Mouse (Mus musculus) neural tube, embryonic 12.5 days (tissue): ENCODE results near the gene Filip1l. TPM values are rescaled to one million over a fixed set of nuclear protein-coding genes. Genes with fewer than 3 reads are reported as not detected.

ENCODE experiments used
- ATAC-seq: fragments of 200-750 bp; cut with Nextera tagmentation; 2 replicates; pipeline ENCODE4 v1.8.0; 2017; ENCODE audit warnings: low read depth, mild to moderate bottlenecking, moderate TSS enrichment, moderate library complexity; ENCODE audit not compliant: low FRiP score
- H3K27ac ChIP-seq: fragments of 300-500 bp; sonication (generic); 2 replicates; pipeline ENCODE4 v1.5.1; 2016
- H3K27me3 ChIP-seq: fragments of 300-500 bp; sonication (generic); replicated peaks from 2 replicates; pipeline ENCODE4 v1.6.1; 2016; ENCODE audit warnings: mild to moderate bottlenecking
- H3K36me3 ChIP-seq: fragments of 300-500 bp; sonication (generic); 2 replicates; pipeline ENCODE4 v1.6.1; 2016; ENCODE audit warnings: mild to moderate bottlenecking
- H3K4me1 ChIP-seq: fragments of 300-500 bp; sonication (generic); 2 replicates; pipeline ENCODE4 v1.6.1; 2016
- H3K4me2 ChIP-seq: fragments of 300-500 bp; sonication (generic); replicated peaks from 2 replicates; pipeline ENCODE4 v1.6.1; 2016; ENCODE audit warnings: mild to moderate bottlenecking
- H3K4me3 ChIP-seq: fragments of 300-500 bp; sonication (generic); 2 replicates; pipeline ENCODE4 v1.5.1; 2016
- H3K9ac ChIP-seq: fragments of 300-500 bp; sonication (generic); 2 replicates; pipeline ENCODE4 v1.6.1; 2016; ENCODE audit warnings: mild to moderate bottlenecking
- H3K9me3 ChIP-seq: fragments of 300-500 bp; sonication (generic); 2 replicates; pipeline ENCODE4 v1.6.1; 2016; ENCODE audit warnings: mild to moderate bottlenecking
- whole genome bisulfite sequencing: fragments of 180-500 bp; shearing (Covaris S2); methylation state at CpG from one replicate; pipeline ENCODE4 v1.1.7; 2016; 5-methylcytosine and 5-hydroxymethylcytosine counted together
- polyA plus RNA-seq: library from polyadenylated mRNA; unstranded; fragments of >200 nt; fragmentation: Nextera tagmentation; extraction: Ambion mirVana; gene quantifications from 2 replicates; pipeline ENCODE4 v1.2.1, GENCODE M21; 2016

The Filip1l gene
- polyA plus RNA-seq, 1 experiment from 2014 or later = 8.5 TPM

DNA sequence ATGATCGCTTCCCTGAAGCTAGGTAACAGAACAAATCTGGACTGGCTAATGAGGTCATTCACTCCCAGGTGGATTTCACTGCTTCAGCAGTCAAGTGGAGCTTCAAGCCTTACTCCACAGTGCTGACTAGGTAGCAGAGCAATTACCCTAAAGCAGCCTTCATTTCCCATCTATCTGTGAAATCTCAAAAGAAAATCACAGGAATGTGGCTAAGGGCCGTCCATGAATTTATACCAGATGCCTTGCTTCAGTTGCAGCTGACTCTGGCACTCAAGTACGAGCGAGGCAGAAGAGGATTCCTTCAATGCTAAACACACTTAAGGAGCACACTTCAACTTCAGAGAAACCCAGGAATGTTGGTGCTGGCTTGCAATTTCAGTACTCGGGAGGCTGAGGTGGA lies 50.9 kb downstream of the Filip1l start:
- no peaks in the 10 kb centered on the region for H3K27me3 ChIP-seq
- H3K4me3 ChIP-seq = no peak overlapping the region
- no peak overlapping the region for H3K27ac ChIP-seq
- no peak overlapping the region for H3K4me2 ChIP-seq
- no peak for ATAC-seq
- no peak overlapping the region for H3K9ac ChIP-seq
- H3K9me3 ChIP-seq = no peaks in the 10 kb centered on the region
- H3K4me1 ChIP-seq = no peaks in the 10 kb centered on the region
- 77% methylated on average over 5 of the region's 5 CpGs for WGBS
- no peaks in the 10 kb centered on the region for H3K36me3 ChIP-seq

DNA sequence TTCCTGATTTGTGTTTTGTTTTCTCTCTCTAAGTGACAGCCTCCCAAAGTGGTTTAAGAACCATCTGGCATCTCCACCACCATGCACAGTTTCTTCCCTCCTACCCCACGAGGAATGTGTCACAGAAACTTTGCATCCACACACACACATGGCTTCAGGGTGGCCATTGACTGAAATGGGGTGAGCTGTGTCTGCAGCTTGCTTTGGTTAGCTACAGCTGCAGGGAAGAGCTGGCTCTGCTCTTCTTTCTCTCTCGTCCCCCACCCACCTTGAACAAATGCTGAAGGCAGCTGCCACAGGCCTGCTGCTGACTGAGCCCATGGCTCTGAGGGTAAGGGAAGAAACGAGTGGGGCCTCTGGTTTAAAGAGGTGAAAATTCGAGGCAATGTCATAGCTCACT lies 59.9 kb downstream of the Filip1l start:
- H3K27me3 ChIP-seq = no peaks in the 10 kb centered on the region
- 47% methylated on average over 4 of the region's 4 CpGs for whole genome bisulfite sequencing
- H3K9me3 ChIP-seq = no peaks in the 10 kb centered on the region
- H3K4me1 ChIP-seq = no peaks in the 10 kb centered on the region
- H3K27ac ChIP-seq = no peak overlapping the region
- no peak overlapping the region for H3K9ac ChIP-seq
- no peak overlapping the region for H3K4me3 ChIP-seq
- no peak for ATAC-seq
- H3K4me2 ChIP-seq = no peak overlapping the region
- no peaks in the 10 kb centered on the region for H3K36me3 ChIP-seq

DNA sequence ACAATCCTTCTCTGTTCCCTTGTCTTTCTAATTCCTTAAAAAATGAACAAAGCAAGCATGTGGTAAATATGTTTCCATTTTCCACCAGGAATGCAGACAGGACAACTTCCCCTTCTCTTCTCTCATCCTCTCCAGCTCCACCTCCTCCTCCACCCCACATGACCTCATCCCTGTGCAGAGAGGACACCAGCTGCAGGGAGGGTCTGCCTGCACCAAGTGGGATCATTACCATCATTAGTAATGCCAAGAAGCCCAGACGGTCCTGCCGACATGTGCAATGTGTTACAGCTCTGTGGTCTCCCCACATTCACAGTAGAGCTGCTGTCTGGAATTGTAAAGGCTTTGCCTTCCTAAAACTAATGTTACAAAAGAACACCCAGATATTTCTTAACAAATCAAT lies 63.2 kb downstream of the Filip1l start:
- no peaks in the 10 kb centered on the region for H3K36me3 ChIP-seq
- no peak overlapping the region for H3K9ac ChIP-seq
- no peak overlapping the region for H3K4me3 ChIP-seq
- no peak overlapping the region for H3K27ac ChIP-seq
- no peaks in the 10 kb centered on the region for H3K9me3 ChIP-seq
- H3K4me2 ChIP-seq = no peak overlapping the region
- no peaks in the 10 kb centered on the region for H3K4me1 ChIP-seq
- 55% methylated on average over 2 of the region's 2 CpGs for WGBS
- ATAC-seq = 0 out of 2 replicates have a peak, but pooled peaks have one; percentile 48
- no peaks in the 10 kb centered on the region for H3K27me3 ChIP-seq

DNA sequence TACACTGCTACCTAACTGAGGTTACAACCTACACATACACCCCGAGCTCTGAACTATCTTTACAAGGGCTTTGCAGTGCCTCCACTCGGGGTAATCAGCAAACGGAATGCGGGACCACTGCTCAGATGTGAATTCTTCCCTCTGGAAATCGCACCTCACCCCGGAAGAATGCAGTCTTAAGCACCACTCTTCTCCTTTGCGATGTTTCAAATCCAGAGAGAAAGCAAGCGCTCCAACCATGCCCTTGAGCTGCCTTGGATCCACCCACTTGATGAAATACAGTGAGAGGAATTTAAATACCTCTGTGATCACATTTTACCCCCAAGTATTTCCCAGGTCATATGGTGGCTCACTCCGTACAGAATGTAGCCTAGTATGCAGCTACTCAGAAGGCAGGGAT lies 64.1 kb downstream of the Filip1l start:
- WGBS = 90% methylated on average over 9 of the region's 9 CpGs
- H3K9ac ChIP-seq = no peak overlapping the region
- no peaks in the 10 kb centered on the region for H3K9me3 ChIP-seq

DNA sequence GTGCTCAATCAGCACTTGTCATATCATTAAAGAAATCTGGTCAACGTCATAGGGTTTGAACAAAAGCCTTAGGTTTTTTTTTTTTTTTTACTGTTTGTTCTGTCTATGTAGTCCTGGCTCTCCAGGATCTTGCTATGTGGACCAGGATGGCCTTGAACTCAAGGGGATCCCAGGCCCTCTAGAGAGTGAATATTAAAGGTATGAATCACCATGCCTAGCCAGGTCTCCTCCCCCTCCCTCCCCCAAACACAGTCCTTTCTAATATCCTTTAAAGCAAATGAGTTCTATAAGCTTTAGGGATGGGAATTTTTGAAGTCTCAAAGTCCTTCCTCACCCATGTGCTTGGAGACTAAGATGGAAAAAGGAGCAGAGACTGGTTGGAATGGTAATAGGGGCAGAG lies 65.1 kb downstream of the Filip1l start:
- no peak overlapping the region for H3K4me3 ChIP-seq
- H3K9me3 ChIP-seq = no peaks in the 10 kb centered on the region
- H3K36me3 ChIP-seq = no peaks in the 10 kb centered on the region
- no peak overlapping the region for H3K9ac ChIP-seq
- no peak overlapping the region for H3K27ac ChIP-seq
- ATAC-seq = no peak
- H3K27me3 ChIP-seq = no peaks in the 10 kb centered on the region
- H3K4me1 ChIP-seq = peaks cover 13% of the 10 kb centered on the region
- no peak overlapping the region for H3K4me2 ChIP-seq
- 84% methylated on average over 1 of the region's 1 CpGs for WGBS

More for the DNA sequence above, 64.1 kb downstream of the Filip1l start:
- Histone ChIP-seq H3K4me1 (peaks cover 8% of the 10 kb centered on the region), H3K27ac (no peak overlapping the region), H3K36me3 (no peaks in the 10 kb centered on the region), H3K4me3 (no peak overlapping the region), H3K4me2 (no peak overlapping the region), H3K27me3 (no peaks in the 10 kb centered on the region)
- ATAC-seq = no peak

DNA sequence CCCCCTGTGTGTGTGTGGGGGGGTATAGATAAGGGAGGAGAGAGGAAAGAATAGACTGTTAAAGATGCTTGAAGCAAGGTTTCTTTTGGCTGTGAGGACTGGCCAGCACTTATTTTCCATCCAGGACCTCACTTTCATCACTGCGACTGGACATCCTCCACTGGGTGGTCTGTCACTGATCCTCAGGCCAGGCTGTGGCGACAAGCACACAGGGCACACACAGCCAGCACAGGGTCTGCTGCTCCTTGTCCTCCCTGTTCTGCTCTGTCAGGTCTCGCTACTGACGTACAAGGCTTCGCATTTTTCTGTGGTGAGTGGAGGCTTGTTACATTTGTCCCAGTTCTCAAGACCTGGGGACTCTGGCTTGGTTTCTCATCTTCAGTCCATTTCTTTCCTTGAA lies 66.4 kb downstream of the Filip1l start:
- H3K36me3 ChIP-seq = no peaks in the 10 kb centered on the region

DNA sequence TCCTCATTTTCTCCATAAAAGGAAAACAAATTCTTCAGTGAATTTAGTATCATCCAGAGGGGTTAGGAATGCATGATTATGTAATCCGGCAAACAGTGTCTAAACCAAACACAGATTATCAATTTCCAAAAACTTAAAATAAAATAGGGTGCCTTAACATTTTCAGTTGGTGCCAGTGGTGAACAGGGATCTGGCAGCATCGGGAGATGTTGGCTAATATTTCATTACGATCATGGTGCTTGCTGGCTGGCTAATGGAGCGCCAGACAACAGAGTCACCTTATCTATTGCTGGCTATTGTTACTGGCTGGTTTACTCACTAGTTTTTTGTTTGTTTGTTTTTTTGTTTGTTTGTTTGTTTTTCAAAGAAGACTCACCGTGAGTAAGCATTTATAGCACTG lies 67.0 kb downstream of the Filip1l start:
- WGBS = 90% methylated on average over 5 of the region's 5 CpGs
- H3K9ac ChIP-seq = no peak overlapping the region

More for the DNA sequence above, 66.4 kb downstream of the Filip1l start:
- Histone ChIP-seq H3K27ac (no peak overlapping the region), H3K4me2 (no peak overlapping the region), H3K27me3 (no peaks in the 10 kb centered on the region), H3K9me3 (no peaks in the 10 kb centered on the region), H3K9ac (no peak overlapping the region), H3K4me3 (no peak overlapping the region), H3K4me1 (peaks cover 19% of the 10 kb centered on the region)
- ATAC-seq = no peak
- 79% methylated on average over 5 of the region's 5 CpGs for WGBS

DNA sequence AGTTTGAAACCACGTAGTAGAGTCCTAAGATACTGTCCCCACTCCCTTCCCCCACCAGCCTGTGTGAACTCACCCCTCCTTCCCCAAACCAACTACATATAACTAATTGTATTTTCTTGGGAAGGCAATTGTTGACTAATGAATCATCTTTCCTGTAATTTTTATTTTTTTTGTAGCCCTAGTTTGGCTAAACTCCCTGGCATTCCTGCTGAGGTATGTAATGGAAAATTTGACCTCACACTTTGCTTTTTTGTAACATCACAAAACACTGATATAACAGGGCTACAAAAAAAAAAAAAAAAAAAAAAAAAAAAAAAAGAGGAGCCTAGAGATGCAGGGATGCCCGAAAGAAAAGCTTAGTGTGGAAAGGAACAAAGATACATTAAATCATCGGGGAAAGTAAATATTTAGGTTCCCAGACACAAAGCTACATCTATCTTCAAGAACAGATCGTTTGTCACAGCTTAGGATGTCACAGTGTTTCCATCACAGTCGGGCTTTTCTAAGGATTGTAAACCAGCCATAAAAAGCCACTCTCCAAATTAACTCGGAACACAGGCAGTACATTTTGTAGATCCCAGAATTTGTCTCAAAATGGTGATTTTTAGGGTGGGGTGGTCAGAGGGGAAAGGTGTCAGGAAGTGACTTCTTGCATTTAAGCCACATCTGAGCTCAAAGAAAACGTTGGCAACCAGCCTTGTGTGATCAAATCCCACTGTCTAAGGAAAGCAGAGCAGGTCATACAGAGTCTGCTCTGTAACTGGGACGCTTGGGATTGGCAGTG lies 68.1 kb downstream of the Filip1l start:
- no peak overlapping the region for H3K4me3 ChIP-seq
- no peaks in the 10 kb centered on the region for H3K36me3 ChIP-seq
- H3K9me3 ChIP-seq = no peaks in the 10 kb centered on the region
- H3K4me2 ChIP-seq = no peak overlapping the region
- H3K9ac ChIP-seq = no peak overlapping the region
- 35% methylated on average over 8 of the region's 8 CpGs for WGBS
- H3K27me3 ChIP-seq = no peaks in the 10 kb centered on the region
- peaks cover 19% of the 10 kb centered on the region for H3K4me1 ChIP-seq
- no peak for ATAC-seq
- no peak overlapping the region for H3K27ac ChIP-seq

More for the DNA sequence above, 67.0 kb downstream of the Filip1l start:
- H3K4me3 ChIP-seq = no peak overlapping the region
- no peaks in the 10 kb centered on the region for H3K36me3 ChIP-seq
- H3K9me3 ChIP-seq = no peaks in the 10 kb centered on the region
- no peak for ATAC-seq
- no peak overlapping the region for H3K4me2 ChIP-seq
- H3K27ac ChIP-seq = no peak overlapping the region
- H3K27me3 ChIP-seq = no peaks in the 10 kb centered on the region
- peaks cover 19% of the 10 kb centered on the region for H3K4me1 ChIP-seq

DNA sequence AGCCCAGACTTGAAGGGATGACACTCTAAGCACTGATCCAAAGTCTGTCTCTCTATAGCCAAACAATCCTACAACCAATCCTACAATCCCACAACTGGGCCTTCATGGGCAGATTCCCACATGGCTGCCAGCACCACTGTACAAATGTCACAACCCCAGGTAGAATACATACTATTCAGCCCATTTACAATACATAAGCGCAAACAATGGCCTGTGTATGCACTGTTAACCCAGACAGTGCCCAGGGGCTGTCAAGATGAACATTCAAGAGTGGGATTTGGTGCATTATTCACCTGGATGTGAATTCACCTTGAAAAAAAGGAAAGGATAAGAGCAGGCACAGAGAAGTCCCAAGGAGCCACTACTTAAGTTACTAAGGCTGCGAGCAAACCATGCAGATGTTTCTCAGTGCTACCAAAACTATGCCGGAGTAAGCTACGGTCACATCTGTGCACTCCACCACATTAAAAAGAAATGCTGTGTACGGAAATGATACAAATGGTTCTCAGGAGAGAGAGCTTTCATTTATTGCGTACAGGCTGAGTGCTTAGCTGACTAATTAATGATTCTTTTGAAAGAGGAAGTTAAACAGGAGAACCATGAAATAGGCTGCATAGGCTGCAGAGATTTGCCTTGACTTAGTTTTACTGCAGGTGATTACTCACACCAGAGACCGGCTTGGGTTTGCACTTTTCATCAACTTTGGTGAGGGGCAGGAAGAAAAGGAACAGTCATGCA lies 69.0 kb downstream of the Filip1l start:
- no peaks in the 10 kb centered on the region for H3K9me3 ChIP-seq
- 62% methylated on average over 7 of the region's 7 CpGs for WGBS
- no peak overlapping the region for H3K9ac ChIP-seq
- no peak overlapping the region for H3K4me2 ChIP-seq
- no peaks in the 10 kb centered on the region for H3K27me3 ChIP-seq
- H3K27ac ChIP-seq = no peak overlapping the region
- H3K36me3 ChIP-seq = no peaks in the 10 kb centered on the region
- no peak overlapping the region for H3K4me3 ChIP-seq
- no peak for ATAC-seq
- peaks cover 19% of the 10 kb centered on the region for H3K4me1 ChIP-seq

DNA sequence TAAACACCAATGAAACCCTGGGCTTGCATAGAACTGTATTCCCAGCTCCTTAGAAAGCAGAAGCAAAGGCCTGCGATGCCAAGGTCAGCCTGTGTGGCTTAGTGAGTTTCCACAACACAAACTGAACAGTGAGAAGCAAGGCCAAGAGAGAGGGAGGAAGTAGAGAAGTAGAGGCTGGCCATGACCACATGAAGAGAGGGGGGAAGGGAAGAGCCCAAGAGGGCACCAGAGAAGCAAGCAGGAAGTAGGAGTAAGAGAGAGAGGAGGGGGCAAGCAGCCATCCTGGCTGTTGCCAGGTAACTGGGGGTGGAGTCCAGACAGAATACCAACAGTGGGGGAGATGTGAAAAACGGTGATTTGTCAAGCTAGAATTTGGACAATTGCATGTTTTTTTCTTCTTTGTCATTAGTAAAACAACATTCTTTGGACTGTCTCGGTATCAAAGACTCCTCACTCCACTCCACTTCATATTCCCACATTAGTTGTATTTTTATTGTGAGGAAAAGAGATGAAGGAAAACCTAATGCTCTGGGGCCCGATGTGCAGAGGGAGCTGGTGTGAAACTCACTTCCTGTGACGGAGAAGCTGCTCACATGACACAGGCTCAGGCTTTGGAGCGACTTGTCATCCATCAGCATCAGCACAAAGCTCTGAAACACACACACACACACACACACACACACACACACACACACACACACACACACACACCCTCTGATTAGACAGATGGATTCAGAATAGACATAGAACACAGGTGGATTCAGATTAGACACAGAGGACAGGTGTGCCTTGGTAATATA lies 70.3 kb downstream of the Filip1l start:
- peaks cover 19% of the 10 kb centered on the region for H3K4me1 ChIP-seq
- H3K36me3 ChIP-seq = no peaks in the 10 kb centered on the region
- no peak overlapping the region for H3K9ac ChIP-seq
- ATAC-seq = no peak
- 53% methylated on average over 6 of the region's 6 CpGs for WGBS
- H3K4me2 ChIP-seq = no peak overlapping the region
- H3K4me3 ChIP-seq = no peak overlapping the region
- no peak overlapping the region for H3K27ac ChIP-seq
- H3K27me3 ChIP-seq = no peaks in the 10 kb centered on the region
- no peaks in the 10 kb centered on the region for H3K9me3 ChIP-seq

DNA sequence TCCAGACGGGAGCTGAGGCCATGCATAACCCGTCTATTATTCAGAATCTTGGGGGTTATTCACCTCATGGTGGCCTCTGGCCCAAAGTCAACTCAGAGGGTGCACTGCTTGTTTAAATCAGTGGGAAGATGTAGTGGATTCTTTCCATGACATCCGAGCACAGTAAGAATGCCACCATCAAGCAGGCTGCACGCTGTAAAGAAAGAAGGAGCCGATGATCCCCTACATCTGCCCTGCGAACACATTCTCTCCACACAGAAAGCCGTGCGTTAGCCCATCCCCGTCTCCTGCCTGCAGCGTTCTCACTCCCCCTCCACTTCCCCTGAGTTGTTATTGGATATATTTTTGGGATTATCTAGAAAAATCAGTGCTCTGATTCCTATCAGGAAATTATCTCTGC lies 73.8 kb downstream of the Filip1l start:
- ATAC-seq = no peak
- Histone ChIP-seq H3K9me3 (no peaks in the 10 kb centered on the region), H3K36me3 (no peaks in the 10 kb centered on the region), H3K4me2 (no peak overlapping the region), H3K9ac (no peak overlapping the region), H3K27ac (no peak overlapping the region), H3K4me3 (no peak overlapping the region), H3K4me1 (peaks cover 14% of the 10 kb centered on the region), H3K27me3 (no peaks in the 10 kb centered on the region)
- WGBS = 75% methylated on average over 10 of the region's 10 CpGs
